Mouse (Mus musculus) retina, adult 2 months (tissue): ENCODE measurements around the gene Hacd1.
"Not testable (repeated sequence)": the region's sequence is repeated elsewhere in the genome, so short reads cannot be mapped to it uniquely, and the experiment has no call there.

ENCODE experiments used
- DNase-seq: peaks from one replicate; pipeline ENCODE4 v3.0.0-alpha.2; 2012; ENCODE audit warnings: low read depth, low spot score

Hacd1 gene

GRCm38 (mm10) chr2:14055566-14056331 lies at the start of gene Hacd1:
Hacd1 (minus strand) TSS chr2:14056135.
- DNase-seq: peak; percentile 66

- no peak for DNase-seq
Observed at GRCm38 (mm10) chr2:14103924-14104323, 48.0 kb upstream of the Hacd1 start.

- DNase-seq: no peak
Observed at GRCm38 (mm10) chr2:14102603-14103002, 46.7 kb upstream of the Hacd1 start.

GRCm38 (mm10) chr2:14100533-14100932 lies 44.6 kb upstream of the Hacd1 start:
- no peak for DNase-seq

- DNase-seq: not testable (repeated sequence)
Observed at GRCm38 (mm10) chr2:14078527-14078926, 22.6 kb upstream of the Hacd1 start.

- no peak for DNase-seq
Observed at GRCm38 (mm10) chr2:14074221-14074901, 18.4 kb upstream of the Hacd1 start.

- DNase-seq: peak; percentile 81
Observed at GRCm38 (mm10) chr2:14073362-14074220, 17.7 kb upstream of the Hacd1 start, which contains the start of gene Stam. Stam (plus strand) TSS chr2:14074098.

GRCm38 (mm10) chr2:14073008-14073361 lies 17.1 kb upstream of the Hacd1 start:
- no peak for DNase-seq

GRCm38 (mm10) chr2:14070466-14070865 lies 14.5 kb upstream of the Hacd1 start:
- DNase-seq: no peak

- DNase-seq: no peak
Observed at GRCm38 (mm10) chr2:14069027-14069426, 13.1 kb upstream of the Hacd1 start.

GRCm38 (mm10) chr2:14065704-14066650 lies 10.0 kb upstream of the Hacd1 start:
- DNase-seq: no peak

- DNase-seq: peak; percentile 29
Observed at GRCm38 (mm10) chr2:14055168-14055565, 768 bp downstream of the Hacd1 start.

- no peak for DNase-seq
Observed at GRCm38 (mm10) chr2:14054716-14055115, 1.2 kb downstream of the Hacd1 start.

- no peak for DNase-seq
Observed at GRCm38 (mm10) chr2:14054163-14054562, 1.8 kb downstream of the Hacd1 start.

- no peak for DNase-seq
Observed at GRCm38 (mm10) chr2:14053618-14054017, 2.3 kb downstream of the Hacd1 start.

- DNase-seq: no peak
Observed at GRCm38 (mm10) chr2:14048808-14049207, 7.1 kb downstream of the Hacd1 start.

GRCm38 (mm10) chr2:14048381-14048780 lies 7.6 kb downstream of the Hacd1 start:
- peak; percentile 62 for DNase-seq

- no peak for DNase-seq
Observed at GRCm38 (mm10) chr2:14043577-14044170, 12.3 kb downstream of the Hacd1 start.

GRCm38 (mm10) chr2:14043011-14043410 lies 12.9 kb downstream of the Hacd1 start:
- DNase-seq: no peak

GRCm38 (mm10) chr2:14041249-14041648 lies 14.7 kb downstream of the Hacd1 start:
- DNase-seq: no peak

GRCm38 (mm10) chr2:14019228-14019627 lies 36.7 kb downstream of the Hacd1 start:
- no peak for DNase-seq
